19 mouse cellular contexts compared by ENCODE assay signal in genomic region chr13:112450210-112450609, GRCm38 (mm10). TPM values are rescaled to one million over a fixed set of nuclear protein-coding genes. Genes with fewer than 3 reads are reported as not detected.
A peak's percentile ranks its signal among the peaks of the same experiment; 100 is the strongest.
DNase-seq lines count a peak whose midpoint lies in the region; TF ChIP-seq lines count a peak whose summit lies in the region.
"Had no signal": no experiment of that assay in that cellular context is flagged by ENCODE, and none has a peak within 500 bp of the region (broad histone marks: within the 10 kb centered on the region; RNA-seq: fewer than 3 reads in every experiment).

No protein-coding gene starts in this region.

- H3K27me3 ChIP-seq in MEL (ENCODE audit: control insufficient read depth in 1 of 2, insufficient read depth in 2 of 2, low read length in 2 of 2): peaks cover 0 to 3% of the 10 kb centered on the region in 2 experiments; a peak in 2 of 4 replicates
- H3K27me3 ChIP-seq: CH12.LX; embryonic facial prominence, embryonic 12.5 days; forebrain, embryonic 13.5 days; forebrain, embryonic 15.5 days had no signal

- no peaks in the 10 kb centered on the region for H3K36me3 ChIP-seq in MEL (ENCODE audit: control insufficient read depth in 1 of 2, insufficient read depth in 2 of 2, low read length in 2 of 2)
- H3K36me3 ChIP-seq: embryonic facial prominence, embryonic 10.5 days; embryonic facial prominence, embryonic 12.5 days; forebrain, embryonic 15.5 days; G1E had no signal

- no peak for TF ChIP-seq POLR2A in MEL (IDR thresholded peaks at IDR 0.05; ENCODE audit: control insufficient read depth in 1 of 2, insufficient read depth in 1 of 2, low read depth in 1 of 2, low read length in 2 of 2, poor library complexity in 1 of 2)

- no peak overlapping the region for H3K27ac ChIP-seq in MEL (ENCODE audit: control insufficient read depth, low read depth, low read length)
- H3K27ac ChIP-seq: embryonic facial prominence, embryonic 10.5 days; embryonic facial prominence, embryonic 12.5 days; forebrain, embryonic 13.5 days; forebrain, embryonic 15.5 days had no signal

- no peaks in the 10 kb centered on the region for H3K79me2 ChIP-seq in MEL (ENCODE audit: control insufficient read depth, insufficient read depth, low read length, poor library complexity)

- no peaks in the 10 kb centered on the region for H3K4me1 ChIP-seq in MEL (ENCODE audit: control insufficient read depth in 1 of 2, insufficient read depth in 2 of 2, low read length in 2 of 2)
- H3K4me1 ChIP-seq: embryonic facial prominence, embryonic 10.5 days; embryonic facial prominence, embryonic 12.5 days; forebrain, embryonic 13.5 days; forebrain, embryonic 15.5 days had no signal

- no peak overlapping the region for H3K9ac ChIP-seq in MEL (ENCODE audit: control insufficient read depth, low read depth, low read length, poor library complexity, severe bottlenecking)
- H3K9ac ChIP-seq: embryonic facial prominence, embryonic 12.5 days; forebrain, embryonic 13.5 days; forebrain, embryonic 15.5 days; forebrain, postnatal 0 days had no signal

- no peak overlapping the region for H3K4me3 ChIP-seq in MEL (ENCODE audit: control insufficient read depth in 1 of 2, insufficient read depth in 1 of 2, low read depth in 2 of 2, low read length in 2 of 2)
- H3K4me3 ChIP-seq: embryonic facial prominence, embryonic 10.5 days; embryonic facial prominence, embryonic 12.5 days; forebrain, embryonic 13.5 days; forebrain, embryonic 15.5 days had no signal

- TF ChIP-seq RAD21 in MEL (IDR thresholded peaks at IDR 0.05; ENCODE audit: low read depth, low read length): no peak

- TF ChIP-seq EP300 in MEL (IDR thresholded peaks at IDR 0.05; ENCODE audit: low read depth in 1 of 2, low read length in 2 of 2): no peak

- TF ChIP-seq CTCF in MEL (IDR thresholded peaks at IDR 0.05 in 2 of 3, conservative IDR thresholded peaks at IDR 0.05 in 1 of 3; ENCODE audit: control insufficient read depth in 1 of 3, insufficient read depth in 1 of 3, low read depth in 2 of 3, low read length in 3 of 3, poor library complexity in 1 of 3, severe bottlenecking in 1 of 3): no peak

- DNase-seq in CD4-positive helper T cell, adult 2 months (ENCODE audit: low read depth, low spot score): peak; percentile 1
- DNase-seq in MEL (ENCODE audit: low read depth, low spot score): no peak
- peak; percentile 34 for DNase-seq in induced T-regulatory cell, adult 2 months (ENCODE audit: low read depth)
- no peak for DNase-seq in heart, postnatal 25 days (ENCODE audit: low spot score)
- DNase-seq in natural killer cell, adult 2 months (ENCODE audit: low spot score in 2 of 2): no peak
- DNase-seq: adrenal gland, adult 8-10 months; adrenal gland, postnatal 14 days; adrenal gland, postnatal 36 days; B cell, adult 2 months; cerebellum, adult 11-12 months; cerebellum, adult 2 months; cerebellum, adult 9-10 months; forebrain, postnatal 0 days had no signal

- H3K9me3 ChIP-seq in MEL (replicated peaks; ENCODE audit: insufficient read depth, low read length): no peaks in the 10 kb centered on the region
- H3K9me3 ChIP-seq: embryonic facial prominence, embryonic 10.5 days; embryonic facial prominence, embryonic 12.5 days; forebrain, embryonic 13.5 days; forebrain, embryonic 15.5 days had no signal

- intact Hi-C loops in heart, postnatal 25 days (cut with DNase I): no loop called here

TF ChIP-seq in MEL, 35 proteins besides CTCF, POLR2A, EP300 and RAD21:
- no peak for TF ChIP-seq E2F4 (IDR thresholded peaks at IDR 0.05; ENCODE audit: borderline replicate concordance, low read depth, low read length)
- no peak for TF ChIP-seq MAFK (IDR thresholded peaks at IDR 0.05; ENCODE audit: borderline replicate concordance, low read depth, low read length)
- TF ChIP-seq GATA1 (IDR thresholded peaks at IDR 0.05; ENCODE audit: low read depth, low read length): 0 out of 2 replicates have a peak, but pooled peaks have one; percentile 10

RNA-seq across cellular contexts. Expression of gene Il6st, which starts 13.7 kb away (rescaled TPM):
- 1.7 TPM in 2 replicates for total RNA-seq in MEL (2012; rRNA removed)
- 1 to 10 TPM in 1 of 2 experiments, not detected in 1; 3.7 TPM for polyA plus RNA-seq in MEL (2012; ENCODE audit: insufficient read depth in 1 of 2, insufficient read length in 2 of 2, low read depth in 1 of 2, low replicate concordance in 2 of 2, missing spikeins in 1 of 2)
- 100 to 1,000 TPM; 181 to 216 TPM for total RNA-seq in heart, postnatal 25 days (2021)

Comparison
In these comparisons a context has a peak if more than half of its experiments do, and no peak if none do; other contexts are left out.
1. DNase-seq: peak in CD4-positive helper T cell, adult 2 months (single experiment) and induced T-regulatory cell, adult 2 months (single experiment); none in MEL (single experiment), heart, postnatal 25 days (single experiment) and natural killer cell, adult 2 months (0 of 2).
2. RNA of gene Il6st, which starts 13.7 kb away (total RNA-seq): 181 to 216 TPM in heart, postnatal 25 days; 1.7 TPM in MEL; every median in the first group is over 10 times any median in the second.